Mouse (Mus musculus): ENCODE measurements at regions not wholly inside any gene's neighbourhood (a gene's known extent, or its start where the extent isn't known, plus 50 kb on each side); places are given as distances from the start of the nearest gene placed in this dataset.

GRCm38 (mm10) chr11:52648849-52649400, 115.5 kb upstream of the Fstl4 start:
- no peak overlapping the region for H3K4me2 ChIP-seq (replicated peaks; ENCODE audit: low read depth)
- no peaks in the 10 kb centered on the region for H3K36me3 ChIP-seq (ENCODE audit: control insufficient read depth, insufficient read depth, low read length)
- no peak for TF ChIP-seq CTCF (IDR thresholded peaks at IDR 0.05; ENCODE audit: low read depth)
- no peak for TF ChIP-seq EP300 (optimal IDR thresholded peaks at IDR 0.05)
- H3K4me3 ChIP-seq (ENCODE audit: low read depth, low read length): no peak overlapping the region
- DNase-seq (ENCODE audit: low spot score) (no peak), ATAC-seq (ENCODE audit: low FRiP score, low TSS enrichment) (no peak)
- H3K27me3 ChIP-seq (ENCODE audit: control insufficient read depth, insufficient read depth, low read length): no peaks in the 10 kb centered on the region
- no peaks in the 10 kb centered on the region for H3K9me3 ChIP-seq (ENCODE audit: control insufficient read depth, low read length)
- H3K4me1 ChIP-seq (replicated peaks; ENCODE audit: control insufficient read depth, insufficient read depth): 0 out of 2 replicates have a peak, but pooled peaks cover 2% of the 10 kb centered on the region
- no peak overlapping the region for H3K9ac ChIP-seq (ENCODE audit: low read length)
- WGBS: 54% methylated on average over 8 of the region's 8 CpGs
- no peak overlapping the region for H3K27ac ChIP-seq (replicated peaks)

- H3K4me3 ChIP-seq (ENCODE audit: low read depth, low read length): no peak overlapping the region
- H3K4me2 ChIP-seq (replicated peaks; ENCODE audit: low read depth): no peak overlapping the region
- no peaks in the 10 kb centered on the region for H3K9me3 ChIP-seq (ENCODE audit: control insufficient read depth, low read length)
- no peaks in the 10 kb centered on the region for H3K4me1 ChIP-seq (replicated peaks; ENCODE audit: control insufficient read depth, insufficient read depth)
- no peak overlapping the region for H3K27ac ChIP-seq (replicated peaks)
- TF ChIP-seq CTCF (IDR thresholded peaks at IDR 0.05; ENCODE audit: low read depth) (no peak), EP300 (optimal IDR thresholded peaks at IDR 0.05) (no peak)
- H3K9ac ChIP-seq (ENCODE audit: low read length): no peak overlapping the region
- H3K36me3 ChIP-seq (ENCODE audit: control insufficient read depth, insufficient read depth, low read length): no peaks in the 10 kb centered on the region
- DNase-seq (ENCODE audit: low spot score) (no peak), ATAC-seq (ENCODE audit: low FRiP score, low TSS enrichment) (no peak)
- 80% methylated on average over 7 of the region's 7 CpGs for WGBS
- H3K27me3 ChIP-seq (ENCODE audit: control insufficient read depth, insufficient read depth, low read length): no peaks in the 10 kb centered on the region
Measured at GRCm38 (mm10) chr11:52654640-52655039, 109.8 kb upstream of the Fstl4 start.

GRCm38 (mm10) chr11:52655720-52656474, 108.5 kb upstream of the Fstl4 start:
- WGBS: 55% methylated on average over 2 of the region's 2 CpGs

GRCm38 (mm10) chr11:52661234-52661633, 103.2 kb upstream of the Fstl4 start:
- Histone ChIP-seq H3K27me3 (ENCODE audit: control insufficient read depth, insufficient read depth, low read length) (no peaks in the 10 kb centered on the region), H3K36me3 (ENCODE audit: control insufficient read depth, insufficient read depth, low read length) (no peaks in the 10 kb centered on the region), H3K27ac (replicated peaks) (no peak overlapping the region), H3K4me3 (ENCODE audit: low read depth, low read length) (no peak overlapping the region), H3K4me2 (replicated peaks; ENCODE audit: low read depth) (no peak overlapping the region), H3K4me1 (replicated peaks; ENCODE audit: control insufficient read depth, insufficient read depth) (no peaks in the 10 kb centered on the region), H3K9me3 (ENCODE audit: control insufficient read depth, low read length) (no peaks in the 10 kb centered on the region), H3K9ac (ENCODE audit: low read length) (no peak overlapping the region)
- WGBS: 79% methylated on average over 12 of the region's 12 CpGs
- TF ChIP-seq EP300 (optimal IDR thresholded peaks at IDR 0.05): no peak
- TF ChIP-seq CTCF (IDR thresholded peaks at IDR 0.05; ENCODE audit: low read depth): no peak
- no peak for DNase-seq (ENCODE audit: low spot score)
- no peak for ATAC-seq (ENCODE audit: low FRiP score, low TSS enrichment)

More at GRCm38 (mm10) chr11:52655720-52656474, 108.5 kb upstream of the Fstl4 start:
- no peaks in the 10 kb centered on the region for H3K27me3 ChIP-seq (ENCODE audit: control insufficient read depth, insufficient read depth, low read length)
- H3K9ac ChIP-seq (ENCODE audit: low read length): no peak overlapping the region
- ATAC-seq (ENCODE audit: low FRiP score, low TSS enrichment): no peak
- no peak overlapping the region for H3K27ac ChIP-seq (replicated peaks)
- no peak overlapping the region for H3K4me2 ChIP-seq (replicated peaks; ENCODE audit: low read depth)
- no peaks in the 10 kb centered on the region for H3K4me1 ChIP-seq (replicated peaks; ENCODE audit: control insufficient read depth, insufficient read depth)
- no peak overlapping the region for H3K4me3 ChIP-seq (ENCODE audit: low read depth, low read length)
- H3K9me3 ChIP-seq (ENCODE audit: control insufficient read depth, low read length): no peaks in the 10 kb centered on the region
- no peak for DNase-seq (ENCODE audit: low spot score)
- TF ChIP-seq EP300 (optimal IDR thresholded peaks at IDR 0.05): no peak
- TF ChIP-seq CTCF (IDR thresholded peaks at IDR 0.05; ENCODE audit: low read depth): no peak
- no peaks in the 10 kb centered on the region for H3K36me3 ChIP-seq (ENCODE audit: control insufficient read depth, insufficient read depth, low read length)

- H3K27me3 ChIP-seq (ENCODE audit: control insufficient read depth, insufficient read depth, low read length): no peaks in the 10 kb centered on the region
- TF ChIP-seq EP300 (optimal IDR thresholded peaks at IDR 0.05) (no peak), CTCF (IDR thresholded peaks at IDR 0.05; ENCODE audit: low read depth) (no peak)
- H3K36me3 ChIP-seq (ENCODE audit: control insufficient read depth, insufficient read depth, low read length): no peaks in the 10 kb centered on the region
- no peak overlapping the region for H3K4me2 ChIP-seq (replicated peaks; ENCODE audit: low read depth)
- no peaks in the 10 kb centered on the region for H3K4me1 ChIP-seq (replicated peaks; ENCODE audit: control insufficient read depth, insufficient read depth)
- no peak for DNase-seq (ENCODE audit: low spot score)
- 85% methylated on average over 15 of the region's 15 CpGs for WGBS
- H3K4me3 ChIP-seq (ENCODE audit: low read depth, low read length): no peak overlapping the region
- no peak overlapping the region for H3K27ac ChIP-seq (replicated peaks)
- H3K9ac ChIP-seq (ENCODE audit: low read length): no peak overlapping the region
- no peaks in the 10 kb centered on the region for H3K9me3 ChIP-seq (ENCODE audit: control insufficient read depth, low read length)
- no peak for ATAC-seq (ENCODE audit: low FRiP score, low TSS enrichment)
Measured at GRCm38 (mm10) chr11:52661894-52662593, 102.4 kb upstream of the Fstl4 start.

- no peak overlapping the region for H3K9ac ChIP-seq (ENCODE audit: low read length)
- no peaks in the 10 kb centered on the region for H3K27me3 ChIP-seq (ENCODE audit: control insufficient read depth, insufficient read depth, low read length)
- no peaks in the 10 kb centered on the region for H3K4me1 ChIP-seq (replicated peaks; ENCODE audit: control insufficient read depth, insufficient read depth)
- no peak overlapping the region for H3K4me3 ChIP-seq (ENCODE audit: low read depth, low read length)
- DNase-seq (ENCODE audit: low spot score) (no peak), ATAC-seq (ENCODE audit: low FRiP score, low TSS enrichment) (no peak)
- no peaks in the 10 kb centered on the region for H3K36me3 ChIP-seq (ENCODE audit: control insufficient read depth, insufficient read depth, low read length)
- WGBS: 57% methylated on average over 1 of the region's 1 CpGs
- no peak overlapping the region for H3K27ac ChIP-seq (replicated peaks)
- H3K9me3 ChIP-seq (ENCODE audit: control insufficient read depth, low read length): no peaks in the 10 kb centered on the region
- TF ChIP-seq CTCF (IDR thresholded peaks at IDR 0.05; ENCODE audit: low read depth) (no peak), EP300 (optimal IDR thresholded peaks at IDR 0.05) (no peak)
- no peak overlapping the region for H3K4me2 ChIP-seq (replicated peaks; ENCODE audit: low read depth)
Measured at GRCm38 (mm10) chr11:52665343-52665742, 99.1 kb upstream of the Fstl4 start.

Data from stomach, postnatal 0 days (tissue).